ENCODE assay signal across 17 mouse cellular contexts in the genomic region with DNA sequence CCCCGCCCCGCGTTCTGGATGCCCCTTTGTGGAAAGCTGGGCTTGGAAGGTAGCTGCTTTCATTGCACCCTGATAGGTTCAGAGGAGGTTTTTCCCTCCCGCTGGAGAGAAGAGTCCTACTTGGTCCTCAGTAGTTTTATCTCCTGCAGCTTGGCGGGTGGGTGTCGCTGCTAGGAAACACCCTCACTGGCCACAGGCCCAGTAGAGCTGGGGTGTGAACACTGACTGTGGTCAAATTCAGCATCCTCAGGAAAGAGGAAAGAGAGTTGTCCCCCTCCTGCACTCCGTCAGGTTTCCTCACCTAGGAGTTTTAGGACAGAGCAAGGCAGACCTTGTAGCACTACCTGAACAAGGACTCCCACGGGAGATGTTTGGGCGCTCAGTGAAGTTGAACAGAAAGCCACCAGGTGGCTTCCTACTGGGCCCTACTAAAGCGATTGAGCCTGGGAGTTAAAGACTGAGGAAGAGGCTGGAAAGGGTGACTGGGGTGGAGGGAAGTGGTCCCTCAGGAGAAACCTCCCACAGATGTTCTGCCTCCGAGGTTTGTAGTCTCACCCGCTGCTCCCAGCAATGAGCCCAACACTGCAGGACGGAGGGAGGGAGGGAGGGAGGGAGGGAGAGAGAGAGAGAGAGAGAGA. TPM values are rescaled to one million over a fixed set of nuclear protein-coding genes. Genes with fewer than 3 reads are reported as not detected.
DNase-seq lines count a peak whose midpoint lies in the region; ATAC-seq lines count a peak whose summit lies in the region.
"Had no signal": no experiment of that assay in that cellular context is flagged by ENCODE, and none has a peak within 500 bp of the region (broad histone marks: within the 10 kb centered on the region; RNA-seq: fewer than 3 reads in every experiment).

No protein-coding gene starts in this region.

- H3K36me3 ChIP-seq in forebrain, embryonic 15.5 days = no peaks in the 10 kb centered on the region
- H3K36me3 ChIP-seq in midbrain, embryonic 11.5 days (ENCODE audit: control insufficient read depth, insufficient read depth, low read length) = no peaks in the 10 kb centered on the region
- H3K36me3 ChIP-seq: heart, embryonic 13.5 days; hindbrain, embryonic 15.5 days; limb, embryonic 12.5 days had no signal

- peak; percentile 18 for DNase-seq in embryo, embryonic 11 days
- DNase-seq in embryo, embryonic 9.5 days (ENCODE audit: extremely low spot score) = no peak
- peak; percentile 54 for DNase-seq in ZHBTc4 (ENCODE audit: low read depth, low spot score)
- peak; percentile 92 for DNase-seq in midbrain, embryonic 11.5 days (ENCODE audit: low spot score, missing footprints)
- no peak for DNase-seq in frontal cortex, postnatal 25 days (ENCODE audit: low spot score in 2 of 2)
- no peak for DNase-seq in urinary bladder, postnatal 4 days (ENCODE audit: low spot score in 2 of 2)
- DNase-seq in urinary bladder, postnatal 25 days (ENCODE audit: low spot score) = no peak
- DNase-seq: cerebellum, adult 18-20 months; lung, adult 2 months; thymus, postnatal 25 days had no signal

- peaks cover 31% of the 10 kb centered on the region for H3K27me3 ChIP-seq in forebrain, embryonic 15.5 days
- H3K27me3 ChIP-seq in midbrain, embryonic 11.5 days (ENCODE audit: control insufficient read depth, insufficient read depth, low read length) = peaks cover 91% of the 10 kb centered on the region

- WGBS in forebrain, embryonic 15.5 days = 15% methylated on average over 13 of the region's 13 CpGs
- WGBS in midbrain, embryonic 11.5 days = 2% methylated on average over 13 of the region's 13 CpGs

- peaks cover 83% of the 10 kb centered on the region for H3K4me1 ChIP-seq in forebrain, embryonic 15.5 days
- H3K4me1 ChIP-seq in midbrain, embryonic 11.5 days (ENCODE audit: control insufficient read depth, insufficient read depth, low read length) = peaks cover 35% of the 10 kb centered on the region

- no peaks in the 10 kb centered on the region for H3K9me3 ChIP-seq in forebrain, embryonic 15.5 days
- H3K9me3 ChIP-seq in midbrain, embryonic 11.5 days (ENCODE audit: control insufficient read depth, low read length) = no peaks in the 10 kb centered on the region
- H3K9me3 ChIP-seq: heart, embryonic 13.5 days; hindbrain, embryonic 15.5 days; limb, embryonic 12.5 days had no signal

- H3K27ac ChIP-seq in forebrain, embryonic 15.5 days (replicated peaks) = peak overlapping the region; percentile 97
- no peak overlapping the region for H3K27ac ChIP-seq in midbrain, embryonic 11.5 days (ENCODE audit: low read depth, low read length)
- H3K27ac ChIP-seq: heart, embryonic 13.5 days; kidney, postnatal 0 days; limb, embryonic 12.5 days had no signal

- H3K4me3 ChIP-seq in forebrain, embryonic 15.5 days = peak overlapping the region; percentile 57
- H3K4me3 ChIP-seq in midbrain, embryonic 11.5 days (ENCODE audit: low read depth, low read length) = no peak overlapping the region
- H3K4me3 ChIP-seq: heart, embryonic 13.5 days; limb, embryonic 12.5 days had no signal

- H3K4me2 ChIP-seq in forebrain, embryonic 15.5 days (replicated peaks) = peak overlapping the region; percentile 90
- no peak overlapping the region; the same call in 1 of the 2 replicates for H3K4me2 ChIP-seq in midbrain, embryonic 11.5 days
- H3K4me2 ChIP-seq: heart, embryonic 13.5 days; limb, embryonic 12.5 days had no signal

- no peak for ATAC-seq in forebrain, embryonic 15.5 days (replicated peaks)
- no peak for ATAC-seq in midbrain, embryonic 11.5 days (ENCODE audit: low FRiP score)
- ATAC-seq: Patski had no signal

- peak overlapping the region; percentile 67 for H3K9ac ChIP-seq in forebrain, embryonic 15.5 days (replicated peaks)
- no peak overlapping the region for H3K9ac ChIP-seq in midbrain, embryonic 11.5 days (ENCODE audit: low read length)
- H3K9ac ChIP-seq: heart, embryonic 13.5 days; hindbrain, embryonic 15.5 days; limb, embryonic 12.5 days had no signal

RNA-seq across cellular contexts. Expression of a gene that starts 7.8 kb away (rescaled TPM):
- polyA plus RNA-seq in forebrain, embryonic 15.5 days (2015; fragmentation: Nextera tagmentation; extraction: Ambion mirVana) = 6.8 and 7.0 TPM in 2 replicates
- polyA plus RNA-seq in midbrain, embryonic 11.5 days (2014; fragmentation: Nextera tagmentation; extraction: Ambion mirVana) = 8.2 and 8.7 TPM in 2 replicates
- polyA plus RNA-seq: heart, embryonic 13.5 days; kidney, postnatal 0 days; limb, embryonic 12.5 days; lung, adult 2 months; Patski; stomach, embryonic 14.5 days had no signal

Comparison
In these comparisons a context has a peak if more than half of its experiments do, and no peak if none do; other contexts are left out.
1. DNase-seq: peak in embryo, embryonic 11 days (single experiment), ZHBTc4 (single experiment) and midbrain, embryonic 11.5 days (single experiment); none in embryo, embryonic 9.5 days (single experiment), frontal cortex, postnatal 25 days (0 of 2), urinary bladder, postnatal 4 days (0 of 2) and urinary bladder, postnatal 25 days (single experiment).